Mouse (Mus musculus): ENCODE results near the gene Zmat5. TPM values are rescaled to one million over a fixed set of nuclear protein-coding genes. Genes with fewer than 3 reads are reported as not detected.
"Not testable (repeated sequence)": the region's sequence is repeated elsewhere in the genome, so short reads cannot be mapped to it uniquely, and the experiment has no call there.

The Zmat5 gene
- polyA plus RNA-seq, 1 experiment, result 31.9 TPM

- WGBS, result 3% methylated on average over 12 of the region's 12 CpGs
- Histone ChIP-seq H3K4me3 (ENCODE audit: extremely low read depth, insufficient read depth, insufficient read length) (peak overlapping the region; percentile 96), H3K27me3 (ENCODE audit: control insufficient read depth, insufficient read depth, low read length) (no peaks in the 10 kb centered on the region), H3K27ac (ENCODE audit: insufficient read depth, low read length) (peak overlapping the region; percentile 78), H3K4me1 (ENCODE audit: control insufficient read depth, insufficient read depth, insufficient read length) (peaks cover 5% of the 10 kb centered on the region; the same call in 1 of the 2 replicates), H3K36me3 (ENCODE audit: control insufficient read depth, insufficient read depth, low read length) (peaks cover 9% of the 10 kb centered on the region)
- no peak for TF ChIP-seq POLR2A (IDR thresholded peaks at IDR 0.05; ENCODE audit: low read depth, low read length)
- no peak for TF ChIP-seq CTCF (IDR thresholded peaks at IDR 0.05; ENCODE audit: extremely low read depth, insufficient read depth, insufficient read length, insufficient replicate concordance)
- no peak for DNase-seq (ENCODE audit: low read depth in 1 of 2, low spot score in 2 of 2)
These were observed 798 bp upstream of the Zmat5 start for GRCm38 (mm10) chr11:4703688-4704071.

GRCm38 (mm10) chr11:4705178-4705577 is 700 bp downstream of the Zmat5 start:
- H3K4me3 ChIP-seq (ENCODE audit: extremely low read depth, insufficient read depth, insufficient read length), result peak overlapping the region; percentile 95
- peak overlapping the region; percentile 76 for H3K27ac ChIP-seq (ENCODE audit: insufficient read depth, low read length)
- no peak for TF ChIP-seq CTCF (IDR thresholded peaks at IDR 0.05; ENCODE audit: extremely low read depth, insufficient read depth, insufficient read length, insufficient replicate concordance)
- TF ChIP-seq POLR2A (IDR thresholded peaks at IDR 0.05; ENCODE audit: low read depth, low read length), result no peak
- DNase-seq (ENCODE audit: low read depth in 1 of 2, low spot score in 2 of 2), result no peak
- WGBS, result 14% methylated on average over 4 of the region's 4 CpGs
- peaks cover 5% of the 10 kb centered on the region; the same call in 1 of the 2 replicates for H3K4me1 ChIP-seq (ENCODE audit: control insufficient read depth, insufficient read depth, insufficient read length)
- H3K36me3 ChIP-seq (ENCODE audit: control insufficient read depth, insufficient read depth, low read length), result peaks cover 9% of the 10 kb centered on the region
- no peaks in the 10 kb centered on the region for H3K27me3 ChIP-seq (ENCODE audit: control insufficient read depth, insufficient read depth, low read length)

- 89% methylated on average over 4 of the region's 4 CpGs for WGBS
- not testable (repeated sequence) for H3K4me1 ChIP-seq (ENCODE audit: control insufficient read depth, insufficient read depth, insufficient read length); H3K27me3 ChIP-seq (ENCODE audit: control insufficient read depth, insufficient read depth, low read length); DNase-seq (ENCODE audit: low read depth in 1 of 2, low spot score in 2 of 2); H3K27ac ChIP-seq (ENCODE audit: insufficient read depth, low read length); H3K4me3 ChIP-seq (ENCODE audit: extremely low read depth, insufficient read depth, insufficient read length); H3K36me3 ChIP-seq (ENCODE audit: control insufficient read depth, insufficient read depth, low read length)
These were observed 5.7 kb downstream of the Zmat5 start for GRCm38 (mm10) chr11:4710188-4710587.

GRCm38 (mm10) chr11:4712822-4713221 is 8.3 kb downstream of the Zmat5 start:
- Histone ChIP-seq H3K4me1 (ENCODE audit: control insufficient read depth, insufficient read depth, insufficient read length) (peaks cover 5% of the 10 kb centered on the region; the same call in 1 of the 2 replicates), H3K36me3 (ENCODE audit: control insufficient read depth, insufficient read depth, low read length) (no peaks in the 10 kb centered on the region), H3K27ac (ENCODE audit: insufficient read depth, low read length) (no peak overlapping the region), H3K4me3 (ENCODE audit: extremely low read depth, insufficient read depth, insufficient read length) (no peak overlapping the region), H3K27me3 (ENCODE audit: control insufficient read depth, insufficient read depth, low read length) (no peaks in the 10 kb centered on the region)
- TF ChIP-seq CTCF (IDR thresholded peaks at IDR 0.05; ENCODE audit: extremely low read depth, insufficient read depth, insufficient read length, insufficient replicate concordance) (no peak), POLR2A (IDR thresholded peaks at IDR 0.05; ENCODE audit: low read depth, low read length) (no peak)
- DNase-seq (ENCODE audit: low read depth in 1 of 2, low spot score in 2 of 2), result no peak

DNA sequence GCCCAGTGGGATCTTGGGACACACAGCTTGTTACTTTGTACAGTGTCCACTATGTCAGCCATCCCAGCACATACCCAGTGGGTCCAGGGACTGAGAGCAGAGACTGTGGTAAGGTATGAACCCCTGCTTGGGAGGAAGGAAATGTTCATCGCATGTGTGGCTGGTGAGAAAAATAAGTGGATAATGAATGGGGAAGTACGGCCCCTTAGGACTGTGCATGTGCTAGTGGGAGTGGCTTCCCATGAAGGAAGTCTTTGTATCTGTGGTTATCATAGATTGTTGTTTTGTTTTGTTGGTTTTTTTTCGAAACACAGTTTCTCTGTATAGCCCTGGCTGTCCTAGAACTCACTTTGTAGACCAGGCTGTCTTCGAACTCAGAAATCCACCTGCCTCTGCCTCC is 10.2 kb downstream of the Zmat5 start:
- no peaks in the 10 kb centered on the region for H3K27me3 ChIP-seq (ENCODE audit: control insufficient read depth, insufficient read depth, low read length)
- TF ChIP-seq POLR2A (IDR thresholded peaks at IDR 0.05; ENCODE audit: low read depth, low read length), result no peak
- no peak for TF ChIP-seq CTCF (IDR thresholded peaks at IDR 0.05; ENCODE audit: extremely low read depth, insufficient read depth, insufficient read length, insufficient replicate concordance)
- H3K4me1 ChIP-seq (ENCODE audit: control insufficient read depth, insufficient read depth, insufficient read length), result peaks cover 5% of the 10 kb centered on the region; the same call in 1 of the 2 replicates
- no peak overlapping the region for H3K27ac ChIP-seq (ENCODE audit: insufficient read depth, low read length)
- H3K36me3 ChIP-seq (ENCODE audit: control insufficient read depth, insufficient read depth, low read length), result no peaks in the 10 kb centered on the region
- no peak overlapping the region for H3K4me3 ChIP-seq (ENCODE audit: extremely low read depth, insufficient read depth, insufficient read length)
- WGBS, result 35% methylated on average over 4 of the region's 4 CpGs
- DNase-seq (ENCODE audit: low read depth in 1 of 2, low spot score in 2 of 2), result no peak

GRCm38 (mm10) chr11:4715596-4715995 is 11.1 kb downstream of the Zmat5 start:
- H3K27ac ChIP-seq (ENCODE audit: insufficient read depth, low read length), result no peak overlapping the region
- WGBS, result 94% methylated on average over 4 of the region's 4 CpGs
- no peak for DNase-seq (ENCODE audit: low read depth in 1 of 2, low spot score in 2 of 2)
- H3K4me1 ChIP-seq (ENCODE audit: control insufficient read depth, insufficient read depth, insufficient read length), result peaks cover 5% of the 10 kb centered on the region; the same call in 1 of the 2 replicates
- no peak overlapping the region for H3K4me3 ChIP-seq (ENCODE audit: extremely low read depth, insufficient read depth, insufficient read length)
- TF ChIP-seq CTCF (IDR thresholded peaks at IDR 0.05; ENCODE audit: extremely low read depth, insufficient read depth, insufficient read length, insufficient replicate concordance) (no peak), POLR2A (IDR thresholded peaks at IDR 0.05; ENCODE audit: low read depth, low read length) (no peak)
- no peaks in the 10 kb centered on the region for H3K36me3 ChIP-seq (ENCODE audit: control insufficient read depth, insufficient read depth, low read length)
- H3K27me3 ChIP-seq (ENCODE audit: control insufficient read depth, insufficient read depth, low read length), result no peaks in the 10 kb centered on the region

DNA sequence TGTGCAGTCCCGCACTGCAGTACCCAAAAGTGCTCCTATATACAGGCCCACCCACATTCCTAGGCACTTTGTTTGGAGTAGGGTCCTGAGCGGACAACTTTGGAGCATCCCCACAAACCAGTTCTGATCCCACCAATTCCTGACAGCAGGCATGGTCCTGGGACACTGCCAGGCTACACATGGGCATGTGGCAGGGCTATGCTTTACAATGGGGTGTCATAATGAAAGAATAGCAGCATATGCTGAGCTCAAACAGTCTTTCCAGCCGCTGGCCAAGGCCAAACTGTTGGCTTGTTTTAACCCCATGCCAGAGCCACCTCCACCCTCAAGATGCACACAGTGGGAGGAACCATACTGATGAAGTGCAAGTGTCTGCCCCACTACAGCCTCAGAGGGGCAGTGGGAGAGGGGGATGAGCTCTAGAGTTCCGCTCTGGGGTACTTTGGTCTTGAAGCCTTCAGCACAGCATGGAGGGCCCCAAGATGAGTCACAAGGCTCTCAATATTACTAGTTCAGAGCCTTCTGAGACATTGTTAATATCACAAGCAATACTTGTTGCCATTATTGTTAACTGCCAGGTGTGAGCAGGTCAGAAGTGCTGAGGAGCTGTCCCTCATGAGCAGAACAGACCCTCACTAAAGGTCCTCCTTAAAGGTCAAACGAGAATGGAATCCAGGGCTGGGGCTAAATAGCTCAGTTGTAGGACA is 12.2 kb downstream of the Zmat5 start:
- H3K4me3 ChIP-seq (ENCODE audit: extremely low read depth, insufficient read depth, insufficient read length), result no peak overlapping the region
- peaks cover 5% of the 10 kb centered on the region; the same call in 1 of the 2 replicates for H3K4me1 ChIP-seq (ENCODE audit: control insufficient read depth, insufficient read depth, insufficient read length)
- no peaks in the 10 kb centered on the region for H3K27me3 ChIP-seq (ENCODE audit: control insufficient read depth, insufficient read depth, low read length)
- DNase-seq (ENCODE audit: low read depth in 1 of 2, low spot score in 2 of 2), result no peak
- no peak overlapping the region for H3K27ac ChIP-seq (ENCODE audit: insufficient read depth, low read length)
- no peaks in the 10 kb centered on the region for H3K36me3 ChIP-seq (ENCODE audit: control insufficient read depth, insufficient read depth, low read length)
- WGBS, result 91% methylated on average over 5 of the region's 5 CpGs
- TF ChIP-seq CTCF (IDR thresholded peaks at IDR 0.05; ENCODE audit: extremely low read depth, insufficient read depth, insufficient read length, insufficient replicate concordance) (no peak), POLR2A (IDR thresholded peaks at IDR 0.05; ENCODE audit: low read depth, low read length) (no peak)
